Mouse (Mus musculus) bone marrow, adult 2 months (tissue): ENCODE results near the gene Megf8.

Source experiments
- CTCF ChIP-seq: fragments of 200-500 bp; IDR thresholded peaks from 2 replicates; pipeline ENCODE4 v1.5.1; 2011; ENCODE audit warnings: low read length, control low read depth; ENCODE audit not compliant: control insufficient read depth, insufficient read depth
- POLR2A ChIP-seq: fragments of 200-500 bp; IDR thresholded peaks from 2 replicates; pipeline ENCODE4 v1.6.1; 2011; ENCODE audit warnings: low read depth, mild to moderate bottlenecking, control low read depth, low read length, borderline replicate concordance; ENCODE audit not compliant: control insufficient read depth

GRCm38 (mm10) chr7:25286989-25287388, 30.0 kb upstream of the Megf8 start:
- TF ChIP-seq CTCF, result no peak
- no peak for TF ChIP-seq POLR2A
